Mouse (Mus musculus) lung, adult 2 months (tissue): ENCODE data around the gene Nr3c2.

Source experiments
- CTCF ChIP-seq: fragments of 200-500 bp; IDR thresholded peaks from 2 replicates; pipeline ENCODE4 v1.5.1; 2011; ENCODE audit warnings: mild to moderate bottlenecking, low read length, control low read depth; ENCODE audit not compliant: insufficient read depth
- POLR2A ChIP-seq: fragments of 200-500 bp; IDR thresholded peaks from 2 replicates; pipeline ENCODE4 v1.6.1; 2011; ENCODE audit warnings: low read depth, mild to moderate bottlenecking, control low read depth, low read length, borderline replicate concordance; ENCODE audit errors: extremely low read depth

DNA sequence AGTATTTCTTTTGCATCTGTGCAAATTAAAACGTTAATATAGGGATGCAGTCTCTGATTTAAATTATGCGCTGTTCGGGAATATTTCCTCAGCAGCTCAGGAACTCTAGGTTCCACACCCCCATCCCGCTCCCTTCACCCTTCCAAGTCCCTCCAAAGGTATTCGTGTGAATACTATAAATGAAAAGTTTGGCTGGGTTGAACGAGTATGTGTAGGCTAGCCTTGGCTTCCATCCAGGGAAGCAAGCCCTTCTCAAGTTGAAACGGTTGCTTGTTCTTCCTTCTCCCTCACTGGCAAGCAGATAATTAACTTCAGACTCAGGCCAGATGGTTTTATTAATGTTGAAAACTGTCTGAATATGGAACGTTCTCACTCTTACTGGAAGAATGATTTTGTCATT is 186.8 kb downstream of the Nr3c2 start:
- TF ChIP-seq POLR2A (no peak), CTCF (no peak)
